Mouse (Mus musculus): ENCODE data around the gene Ankrd39.

Gene Ankrd39

GRCm38 (mm10) chr1:36493299-36493698 is 53.9 kb downstream of the Ankrd39 start:
- DNase-seq (ENCODE audit: low read depth, low spot score) = no peak

GRCm38 (mm10) chr1:36492416-36493139 is 54.7 kb downstream of the Ankrd39 start:
- peak; percentile 83 for DNase-seq (ENCODE audit: low read depth, low spot score)

- no peak for DNase-seq (ENCODE audit: low read depth, low spot score)
Observed at GRCm38 (mm10) chr1:36489661-36490060, 57.6 kb downstream of the Ankrd39 start.

Measured in skeletal muscle tissue, adult 2 months (tissue).